Mouse (Mus musculus): Measurements from ENCODE around the gene Hmgcs2.

- no peak for TF ChIP-seq CTCF (IDR thresholded peaks at IDR 0.05; ENCODE audit: borderline replicate concordance, control insufficient read depth, extremely low read depth, insufficient read depth, low read length, poor library complexity)
- no peak for TF ChIP-seq POLR2A (IDR thresholded peaks at IDR 0.05; ENCODE audit: control insufficient read depth, extremely low read depth, insufficient read depth, low read length, poor library complexity)
Observed at GRCm38 (mm10) chr3:98335331-98335730, 55.1 kb downstream of the Hmgcs2 start.
